Mouse (Mus musculus) C2C12 (cell line): Measurements from ENCODE around the gene Pex5l. TPM values are rescaled to one million over a fixed set of nuclear protein-coding genes. Genes with fewer than 3 reads are reported as not detected.

Source experiments
- H3K27me3 ChIP-seq: one replicate; pipeline ENCODE4 v1.6.1; 2011; ENCODE audit not compliant: control insufficient read depth, insufficient read depth, insufficient read length
- H3K36me3 ChIP-seq: one replicate; pipeline ENCODE4 v1.6.1; 2011; ENCODE audit not compliant: control insufficient read depth, insufficient read depth
- H3K4me3 ChIP-seq: one replicate; pipeline ENCODE4 v1.5.1; 2011; ENCODE audit warnings: mild to moderate bottlenecking, control low read depth; ENCODE audit not compliant: poor library complexity, insufficient read depth, severe bottlenecking
- H3K79me2 ChIP-seq: one replicate; pipeline ENCODE4 v1.6.1; 2011; ENCODE audit not compliant: control insufficient read depth, insufficient read depth
- H3K79me3 ChIP-seq: one replicate; pipeline ENCODE4 v1.6.1; 2011; ENCODE audit warnings: low read depth, control low read depth
- H3ac ChIP-seq: one replicate; pipeline ENCODE3; 2011; ENCODE audit warnings: low read depth; ENCODE audit not compliant: control insufficient read depth, insufficient read length
- CEBPB ChIP-seq: IDR thresholded peaks from one replicate; pipeline ENCODE4 v1.6.1; 2011; ENCODE audit warnings: low read depth, mild to moderate bottlenecking, control low read depth, moderate library complexity
- CTCF ChIP-seq: IDR thresholded peaks from one replicate; pipeline ENCODE4 v1.5.1; 2011; ENCODE audit not compliant: control insufficient read depth, insufficient read depth, insufficient read length
- FOSL1 ChIP-seq: IDR thresholded peaks from one replicate; pipeline ENCODE4 v1.8.0; 2011; ENCODE audit warnings: mild to moderate bottlenecking, low read length; ENCODE audit not compliant: poor library complexity, insufficient read depth, severe bottlenecking
- MAX ChIP-seq: IDR thresholded peaks from one replicate; pipeline ENCODE4 v1.6.1; 2011; ENCODE audit warnings: mild to moderate bottlenecking, control low read depth
- MYOD1 ChIP-seq: IDR thresholded peaks from one replicate; pipeline ENCODE4 v1.6.1; 2011; ENCODE audit warnings: low read depth; ENCODE audit not compliant: control insufficient read depth, insufficient read length
- MYOG ChIP-seq: IDR thresholded peaks from one replicate; pipeline ENCODE4 v1.6.1; 2011; ENCODE audit not compliant: control insufficient read depth, insufficient read length; ENCODE audit errors: extremely low read depth
- USF1 ChIP-seq: IDR thresholded peaks from one replicate; pipeline ENCODE4 v1.6.1; 2011; ENCODE audit warnings: low read depth, mild to moderate bottlenecking, control low read depth, moderate library complexity
- polyA plus RNA-seq: library from polyadenylated mRNA; unstranded; fragments of >200 nt; fragmentation: generic; extraction: Trizol; gene quantifications from one replicate; pipeline ENCODE4 v1.2.1, GENCODE M21; 2012; ENCODE audit warnings: missing spikeins

Pex5l gene
- polyA plus RNA-seq, 1 experiment, result not detected

DNA sequence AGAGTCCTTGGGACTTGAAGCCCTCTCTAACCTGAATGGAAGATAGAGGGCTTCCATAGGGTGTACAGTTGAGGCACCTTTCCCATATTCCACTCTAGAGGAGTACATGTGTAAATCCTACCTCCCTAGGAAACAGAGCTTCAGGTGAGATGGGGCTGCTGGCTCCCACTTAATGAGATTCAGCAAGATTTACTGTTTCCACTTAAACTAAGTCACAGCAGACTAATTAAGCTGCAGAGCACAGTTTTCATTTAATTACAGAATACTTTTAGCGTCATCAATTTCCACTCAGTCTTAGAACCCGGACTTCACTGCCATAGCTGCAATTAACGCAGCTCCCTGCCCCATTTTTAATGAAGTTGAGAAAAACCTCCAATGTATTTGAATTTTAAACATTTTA lies 181.6 kb downstream of the Pex5l start:
- Histone ChIP-seq H3K4me3 (no peak overlapping the region), H3K79me3 (no peaks in the 10 kb centered on the region), H3ac (no peak overlapping the region), H3K79me2 (no peaks in the 10 kb centered on the region), H3K36me3 (no peaks in the 10 kb centered on the region), H3K27me3 (no peaks in the 10 kb centered on the region)
- TF ChIP-seq FOSL1 (no peak), MYOD1 (no peak), MYOG (no peak), USF1 (no peak), CEBPB (no peak), CTCF (no peak), MAX (no peak)

DNA sequence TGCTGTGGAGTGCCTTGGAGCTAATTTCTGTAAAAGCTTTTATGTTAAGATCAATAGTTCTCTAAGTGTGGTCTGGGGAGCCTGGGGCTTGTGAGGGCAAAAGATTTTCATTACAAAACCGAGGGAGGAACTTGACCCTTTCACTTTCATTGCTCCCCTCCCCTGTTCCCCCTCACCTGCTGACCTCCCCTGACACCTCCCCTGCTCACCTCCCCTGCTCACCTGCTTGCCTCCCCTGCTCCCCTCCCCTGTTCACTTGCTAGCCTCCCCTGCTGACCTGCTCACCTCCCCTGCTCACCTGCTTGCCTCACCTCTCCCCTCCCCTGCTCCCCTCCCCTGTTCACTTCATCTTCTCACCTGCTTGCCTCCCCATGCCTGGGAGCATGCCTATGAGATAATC lies 191.7 kb downstream of the Pex5l start:
- Histone ChIP-seq H3K79me2 (no peaks in the 10 kb centered on the region), H3K79me3 (no peaks in the 10 kb centered on the region), H3ac (no peak overlapping the region), H3K36me3 (no peaks in the 10 kb centered on the region), H3K27me3 (peaks cover 4% of the 10 kb centered on the region), H3K4me3 (no peak overlapping the region)
- no peak for TF ChIP-seq USF1
- no peak for TF ChIP-seq MYOD1
- TF ChIP-seq MAX, result no peak
- no peak for TF ChIP-seq FOSL1
- TF ChIP-seq MYOG, result no peak
- no peak for TF ChIP-seq CTCF
- no peak for TF ChIP-seq CEBPB

DNA sequence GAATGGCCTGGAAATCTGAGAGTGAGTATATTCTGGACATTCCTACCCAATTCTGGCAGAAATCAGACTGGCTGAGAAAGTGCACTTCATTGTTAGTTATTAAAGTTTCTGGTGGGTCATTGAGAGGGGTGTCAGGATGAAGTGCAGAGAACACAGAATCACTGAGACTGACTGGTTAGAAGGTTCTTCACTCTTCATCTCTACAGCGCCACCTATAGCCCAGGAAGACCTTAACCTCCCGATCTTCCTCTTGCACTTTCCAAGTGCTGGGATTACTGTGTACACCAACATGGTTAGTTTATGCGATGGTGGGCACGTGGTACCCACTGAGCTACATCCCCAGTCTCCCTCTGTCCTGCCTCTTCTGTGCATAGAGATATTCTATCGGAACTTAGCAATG lies 195.6 kb downstream of the Pex5l start:
- no peak overlapping the region for H3K4me3 ChIP-seq
- peaks cover 9% of the 10 kb centered on the region for H3K27me3 ChIP-seq
- H3ac ChIP-seq, result no peak overlapping the region
- no peak for TF ChIP-seq FOSL1
- no peaks in the 10 kb centered on the region for H3K36me3 ChIP-seq
- no peaks in the 10 kb centered on the region for H3K79me3 ChIP-seq
- H3K79me2 ChIP-seq, result no peaks in the 10 kb centered on the region

DNA sequence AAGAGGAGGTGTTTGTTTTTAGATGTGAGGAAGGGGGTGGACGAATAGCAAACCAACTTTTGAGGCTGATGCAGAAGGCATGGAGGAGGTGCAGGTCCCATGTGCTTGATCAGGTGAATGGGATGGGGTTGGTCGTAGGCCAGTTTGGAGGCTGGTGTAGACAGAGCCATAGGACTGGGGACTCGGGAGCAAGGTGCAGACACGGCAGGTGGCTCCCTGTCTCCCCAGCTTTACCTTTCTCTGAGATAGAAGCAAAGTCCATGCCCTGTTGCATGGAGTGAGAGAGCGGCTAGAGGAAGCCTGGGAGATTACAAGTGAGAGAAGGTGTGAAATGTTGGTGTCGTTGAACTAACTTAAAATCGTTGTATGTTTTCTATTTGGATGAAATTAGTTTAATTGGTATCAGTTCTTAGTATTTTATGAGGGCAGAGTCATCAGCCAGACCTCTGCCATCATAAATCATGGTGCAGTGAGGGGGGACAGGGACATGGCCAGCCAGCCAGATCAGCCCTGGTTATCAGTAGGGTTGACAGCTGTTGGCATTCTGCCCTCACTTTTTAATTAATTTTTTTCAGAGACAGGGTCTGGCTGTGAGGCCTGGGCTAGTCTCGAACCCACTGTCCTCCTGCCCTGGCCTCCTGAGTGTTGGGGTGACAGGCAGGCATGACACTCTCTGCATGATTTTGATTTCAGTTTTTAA lies 203.1 kb downstream of the Pex5l start:
- TF ChIP-seq CEBPB, result no peak
- TF ChIP-seq MAX, result no peak
- TF ChIP-seq USF1, result no peak
- no peak for TF ChIP-seq CTCF
- no peak for TF ChIP-seq MYOG
- no peak for TF ChIP-seq FOSL1
- no peak for TF ChIP-seq MYOD1
- H3K27me3 ChIP-seq, result peaks cover 4% of the 10 kb centered on the region
- H3K79me2 ChIP-seq, result no peaks in the 10 kb centered on the region
- H3K79me3 ChIP-seq, result no peaks in the 10 kb centered on the region
- no peaks in the 10 kb centered on the region for H3K36me3 ChIP-seq
- H3K4me3 ChIP-seq, result no peak overlapping the region
- H3ac ChIP-seq, result no peak overlapping the region

DNA sequence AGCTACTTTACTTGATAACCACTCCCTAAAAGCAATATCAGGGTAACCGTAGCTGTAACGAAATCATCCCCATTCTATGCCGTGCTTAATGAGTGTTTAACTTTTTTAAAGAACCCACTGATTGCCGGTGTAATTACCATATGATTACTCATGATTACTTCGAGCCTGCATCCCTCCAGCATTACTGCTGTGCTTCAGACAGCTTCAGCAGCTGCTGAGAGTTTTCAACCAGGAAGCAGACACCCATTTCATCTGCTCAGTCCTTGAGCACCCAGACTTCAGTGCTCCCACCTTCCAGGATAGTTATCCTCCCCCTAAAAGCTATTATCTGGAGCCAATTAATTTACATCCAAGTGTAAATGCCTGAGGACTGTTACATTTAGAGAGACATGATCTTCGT lies 218.9 kb downstream of the Pex5l start:
- Histone ChIP-seq H3K79me3 (no peaks in the 10 kb centered on the region), H3ac (no peak overlapping the region), H3K27me3 (no peaks in the 10 kb centered on the region), H3K4me3 (no peak overlapping the region), H3K79me2 (no peaks in the 10 kb centered on the region), H3K36me3 (no peaks in the 10 kb centered on the region)
- TF ChIP-seq MYOG (no peak), CEBPB (no peak), FOSL1 (no peak), MAX (no peak), USF1 (no peak), CTCF (no peak), MYOD1 (no peak)

DNA sequence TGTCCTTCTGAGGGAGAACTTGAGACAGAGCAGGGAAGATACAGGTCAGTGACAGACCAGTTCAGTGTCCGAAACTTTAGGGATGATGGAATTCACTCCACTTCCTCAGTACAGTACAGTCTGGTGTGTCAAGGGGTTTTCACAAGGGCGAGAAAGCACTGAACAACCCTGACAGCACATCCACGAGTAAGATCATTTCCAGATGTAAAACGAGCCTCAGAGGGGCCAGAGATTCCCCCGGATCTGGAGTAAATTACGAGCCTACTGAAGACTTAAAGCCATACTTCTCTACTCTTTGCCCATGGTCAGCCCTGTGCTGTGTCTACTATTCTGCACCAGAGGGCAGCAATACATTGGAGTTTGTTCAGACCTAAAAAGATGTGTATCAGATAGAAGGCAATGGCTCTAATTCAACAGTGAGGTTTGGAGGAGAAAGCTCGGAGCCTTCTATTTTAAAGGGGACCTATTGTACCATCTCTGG lies 232.9 kb downstream of the Pex5l start:
- Histone ChIP-seq H3K4me3 (no peak overlapping the region), H3ac (no peak overlapping the region), H3K27me3 (no peaks in the 10 kb centered on the region), H3K79me2 (no peaks in the 10 kb centered on the region), H3K36me3 (no peaks in the 10 kb centered on the region), H3K79me3 (no peaks in the 10 kb centered on the region)
- TF ChIP-seq MAX, result no peak
- no peak for TF ChIP-seq USF1
- TF ChIP-seq FOSL1, result no peak
- TF ChIP-seq MYOG, result no peak
- no peak for TF ChIP-seq CTCF
- TF ChIP-seq CEBPB, result no peak
- TF ChIP-seq MYOD1, result no peak
